Mouse (Mus musculus) megakaryocyte, embryonic 14.5 days (primary cell): Measurements from ENCODE around the gene Lyrm9.

ENCODE experiments used
- FLI1 ChIP-seq: IDR thresholded peaks from 2 replicates; pipeline ENCODE4 v1.6.1; 2012; ENCODE audit warnings: low read length, inconsistent platforms, mixed read lengths
- GATA1 ChIP-seq: IDR thresholded peaks from 3 replicates; pipeline ENCODE4 v1.6.1; 2012; ENCODE audit warnings: mixed read lengths, low read length, inconsistent platforms, borderline replicate concordance

DNA sequence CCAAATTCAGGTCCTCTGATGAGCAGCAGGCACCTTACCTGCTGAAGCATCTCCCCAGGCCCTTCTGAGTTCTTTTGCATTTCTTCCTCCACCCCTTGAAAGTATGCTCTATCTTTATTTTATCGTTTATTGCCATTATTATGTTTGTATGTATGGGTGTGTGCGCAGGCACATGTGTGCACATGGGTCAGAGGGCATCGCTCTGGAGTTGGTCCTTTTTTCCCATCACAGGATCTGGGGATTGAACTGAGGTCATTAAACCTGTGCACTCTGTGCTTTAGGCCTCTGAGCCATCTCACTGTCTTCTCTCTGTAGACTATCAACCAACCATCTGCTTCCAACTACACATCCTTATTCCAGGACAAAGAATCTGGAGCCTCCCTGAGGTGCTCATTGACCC, 53.3 kb downstream of the Lyrm9 start:
- TF ChIP-seq GATA1 (no peak), FLI1 (no peak)
